Mouse (Mus musculus) limb, embryonic 13.5 days (tissue): ENCODE measurements around the gene Sult1d1. TPM values are rescaled to one million over a fixed set of nuclear protein-coding genes. Genes with fewer than 3 reads are reported as not detected.

ENCODE experiments used
- ATAC-seq: fragments of 200-750 bp; cut with Nextera tagmentation; 2 replicates; pipeline ENCODE4 v1.8.0; 2017; ENCODE audit warnings: low read depth, moderate number of reproducible peaks, moderate TSS enrichment; ENCODE audit not compliant: low FRiP score
- H3K27ac ChIP-seq: fragments of 300-500 bp; sonication (generic); 2 replicates; pipeline ENCODE4 v1.5.1; 2015; ENCODE audit warnings: inconsistent platforms, mild to moderate bottlenecking, moderate library complexity
- H3K27me3 ChIP-seq: fragments of 300-500 bp; sonication (generic); 2 replicates; pipeline ENCODE4 v1.6.1; 2015; ENCODE audit warnings: mild to moderate bottlenecking, inconsistent platforms
- H3K36me3 ChIP-seq: fragments of 300-500 bp; sonication (generic); 2 replicates; pipeline ENCODE4 v1.6.1; 2015; ENCODE audit warnings: inconsistent platforms, mild to moderate bottlenecking, moderate library complexity
- H3K4me1 ChIP-seq: fragments of 300-500 bp; sonication (generic); 2 replicates; pipeline ENCODE4 v1.6.1; 2015; ENCODE audit warnings: inconsistent platforms
- H3K4me2 ChIP-seq: fragments of 300-500 bp; sonication (generic); replicated peaks from 2 replicates; pipeline ENCODE4 v1.6.1; 2015; ENCODE audit warnings: inconsistent platforms, mild to moderate bottlenecking, moderate library complexity
- H3K4me3 ChIP-seq: fragments of 300-500 bp; sonication (generic); 2 replicates; pipeline ENCODE4 v1.5.1; 2015; ENCODE audit warnings: moderate library complexity, mild to moderate bottlenecking, inconsistent platforms
- H3K9ac ChIP-seq: fragments of 300-500 bp; sonication (generic); 2 replicates; pipeline ENCODE4 v1.6.1; 2015; ENCODE audit warnings: mild to moderate bottlenecking, inconsistent platforms
- H3K9me3 ChIP-seq: fragments of 300-500 bp; sonication (generic); 2 replicates; pipeline ENCODE4 v1.6.1; 2016; ENCODE audit warnings: inconsistent platforms
- WGBS: fragments of 180-500 bp; shearing (Covaris S2); methylation state at CpG from one replicate; pipeline ENCODE4 v1.1.7; 2015; 5-methylcytosine and 5-hydroxymethylcytosine counted together
- polyA plus RNA-seq: library from polyadenylated mRNA; unstranded; fragments of >200 nt; fragmentation: Nextera tagmentation; extraction: Ambion mirVana; gene quantifications from 2 replicates; pipeline ENCODE4 v1.2.1, GENCODE M21; 2015

Gene Sult1d1
- polyA plus RNA-seq: not detected in 2 replicates

- no peak within 1 kb of the TSS for H3K4me3 ChIP-seq
- ATAC-seq: no peak
- no peaks in the 10 kb centered on the region for H3K27me3 ChIP-seq
- 80% methylated on average over 5 of the region's 5 CpGs for WGBS
- no peaks in the 10 kb centered on the region for H3K9me3 ChIP-seq
- no peak within 1 kb of the TSS for H3K9ac ChIP-seq
- H3K36me3 ChIP-seq: no peaks in the 10 kb centered on the region
- H3K27ac ChIP-seq: no peak within 1 kb of the TSS
- no peak within 1 kb of the TSS for H3K4me2 ChIP-seq
- H3K4me1 ChIP-seq: peaks cover 6% of the 10 kb centered on the region; the same call in 1 of the 2 replicates
These were observed at the start of gene Sult1d1 for GRCm38 (mm10) chr5:87568845-87569244. Gene Sult1d1, minus strand, starts transcription at chr5:87569027.

DNA sequence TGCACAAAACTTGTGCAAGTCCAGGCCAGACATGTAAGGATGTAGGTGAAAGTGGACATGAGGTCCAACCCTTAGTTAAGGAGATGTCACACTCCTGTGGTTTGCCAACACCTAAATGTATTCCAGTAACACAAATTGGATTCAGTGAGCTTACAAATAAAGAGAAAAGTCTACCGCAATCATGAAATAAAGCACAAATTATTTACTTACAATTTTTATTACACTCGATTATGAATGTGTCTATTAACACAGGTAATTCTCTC lies 46.2 kb upstream of the Sult1d1 start:
- no peaks in the 10 kb centered on the region for H3K4me1 ChIP-seq
- H3K27me3 ChIP-seq: no peaks in the 10 kb centered on the region
- ATAC-seq: no peak
- no peaks in the 10 kb centered on the region for H3K9me3 ChIP-seq
- 80% methylated on average over 2 of the region's 2 CpGs for WGBS
- no peaks in the 10 kb centered on the region for H3K36me3 ChIP-seq
- H3K4me3 ChIP-seq: no peak overlapping the region
- H3K4me2 ChIP-seq: no peak overlapping the region
- no peak overlapping the region for H3K27ac ChIP-seq
- H3K9ac ChIP-seq: no peak overlapping the region

- H3K27ac ChIP-seq: no peak overlapping the region
- ATAC-seq: no peak
- H3K27me3 ChIP-seq: no peaks in the 10 kb centered on the region
- no peaks in the 10 kb centered on the region for H3K9me3 ChIP-seq
- no peaks in the 10 kb centered on the region for H3K4me1 ChIP-seq
- H3K36me3 ChIP-seq: no peaks in the 10 kb centered on the region
- H3K9ac ChIP-seq: no peak overlapping the region
- H3K4me2 ChIP-seq: no peak overlapping the region
- H3K4me3 ChIP-seq: no peak overlapping the region
These were observed 45.7 kb upstream of the Sult1d1 start for GRCm38 (mm10) chr5:87614364-87615127.

DNA sequence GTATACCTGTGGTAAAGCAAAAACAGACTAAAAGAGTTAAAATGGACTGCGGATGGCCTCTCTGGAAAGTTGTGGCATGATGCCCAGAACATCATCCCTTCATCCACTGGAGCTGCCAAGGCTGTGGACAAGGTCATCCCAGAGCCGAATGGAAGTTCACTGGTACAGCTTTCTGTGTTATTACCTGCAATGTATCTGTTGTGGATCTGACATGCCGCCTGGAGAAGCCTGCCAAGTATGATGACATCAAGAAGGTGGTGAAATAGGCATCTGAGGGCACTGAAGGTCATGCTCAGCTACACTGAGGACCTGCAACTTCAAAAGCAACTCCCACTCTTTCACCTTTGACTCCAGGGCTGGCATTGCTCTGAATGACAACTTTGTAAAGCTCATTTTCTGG lies 32.2 kb upstream of the Sult1d1 start:
- no peak overlapping the region for H3K4me2 ChIP-seq
- no peaks in the 10 kb centered on the region for H3K9me3 ChIP-seq
- H3K4me3 ChIP-seq: no peak overlapping the region
- WGBS: 79% methylated on average over 3 of the region's 3 CpGs
- no peaks in the 10 kb centered on the region for H3K4me1 ChIP-seq
- no peaks in the 10 kb centered on the region for H3K27me3 ChIP-seq
- ATAC-seq: no peak
- no peaks in the 10 kb centered on the region for H3K36me3 ChIP-seq
- H3K27ac ChIP-seq: no peak overlapping the region
- no peak overlapping the region for H3K9ac ChIP-seq

DNA sequence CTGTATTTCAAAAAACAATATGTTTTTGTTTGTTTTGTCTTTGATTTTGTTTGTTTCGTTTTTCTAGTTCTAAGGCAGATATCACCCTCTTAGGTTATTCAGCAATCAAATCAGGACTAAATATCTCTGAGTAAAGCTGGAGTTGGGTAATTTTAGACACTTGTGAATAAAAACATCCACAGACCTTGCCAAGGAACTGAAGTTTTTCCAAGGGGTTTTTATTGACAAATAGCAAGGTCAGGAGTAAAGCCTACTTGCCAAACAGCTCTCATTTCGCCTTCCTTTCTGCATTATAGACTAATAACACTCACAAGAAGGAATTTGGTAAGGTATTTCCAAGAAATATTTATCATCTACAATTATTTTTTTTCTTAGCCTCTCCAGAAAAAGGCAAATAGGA lies 29.1 kb upstream of the Sult1d1 start:
- Histone ChIP-seq H3K9me3 (no peaks in the 10 kb centered on the region), H3K9ac (no peak overlapping the region), H3K27ac (no peak overlapping the region), H3K27me3 (no peaks in the 10 kb centered on the region), H3K4me1 (no peaks in the 10 kb centered on the region), H3K4me2 (no peak overlapping the region), H3K36me3 (no peaks in the 10 kb centered on the region), H3K4me3 (no peak overlapping the region)
- WGBS: 54% methylated on average over 2 of the region's 2 CpGs
- ATAC-seq: no peak

- no peak for ATAC-seq
- Histone ChIP-seq H3K36me3 (no peaks in the 10 kb centered on the region), H3K4me3 (no peak within 1 kb of the TSS), H3K4me2 (no peak within 1 kb of the TSS), H3K27me3 (no peaks in the 10 kb centered on the region), H3K27ac (no peak within 1 kb of the TSS), H3K9me3 (no peaks in the 10 kb centered on the region), H3K9ac (no peak within 1 kb of the TSS), H3K4me1 (peaks cover 3% of the 10 kb centered on the region; the same call in 1 of the 2 replicates)
- WGBS: 78% methylated on average over 5 of the region's 5 CpGs
These were observed 22.7 kb upstream of the Sult1d1 start, which contains the start of gene Sult1e1 for GRCm38 (mm10) chr5:87591494-87591893. Gene Sult1e1, minus strand, starts transcription at chr5:87591594.

GRCm38 (mm10) chr5:87589916-87590315 lies 21.1 kb upstream of the Sult1d1 start:
- H3K4me3 ChIP-seq: no peak overlapping the region
- peaks cover 3% of the 10 kb centered on the region; the same call in 1 of the 2 replicates for H3K4me1 ChIP-seq
- ATAC-seq: no peak
- H3K27ac ChIP-seq: no peak overlapping the region
- no peaks in the 10 kb centered on the region for H3K36me3 ChIP-seq
- no peak overlapping the region for H3K9ac ChIP-seq
- WGBS: 88% methylated on average over 2 of the region's 2 CpGs
- H3K9me3 ChIP-seq: no peaks in the 10 kb centered on the region
- no peaks in the 10 kb centered on the region for H3K27me3 ChIP-seq
- H3K4me2 ChIP-seq: no peak overlapping the region

DNA sequence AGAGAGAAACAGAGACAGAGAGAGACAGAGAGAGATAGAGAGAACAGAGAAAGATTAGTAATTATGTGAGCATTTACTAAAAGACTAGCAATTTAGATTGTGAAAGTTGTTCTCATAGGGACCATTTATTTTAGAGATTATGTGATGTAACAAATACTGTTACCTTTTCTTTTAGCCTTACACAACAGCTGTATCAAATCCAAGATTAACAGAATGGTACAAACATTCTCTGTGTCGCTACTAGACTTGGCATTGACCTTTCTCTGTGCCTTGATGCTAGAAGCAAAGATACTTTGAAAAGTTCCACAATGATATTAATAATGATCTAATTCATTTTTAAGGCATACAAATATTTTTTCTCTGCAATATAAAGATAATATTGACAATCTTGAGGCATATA lies 11.6 kb upstream of the Sult1d1 start:
- Histone ChIP-seq H3K27ac (no peak overlapping the region), H3K4me3 (no peak overlapping the region), H3K4me2 (no peak overlapping the region), H3K4me1 (no peaks in the 10 kb centered on the region), H3K9me3 (no peaks in the 10 kb centered on the region), H3K27me3 (no peaks in the 10 kb centered on the region), H3K9ac (no peak overlapping the region), H3K36me3 (no peaks in the 10 kb centered on the region)
- ATAC-seq: no peak
- 74% methylated on average over 1 of the region's 1 CpGs for WGBS

GRCm38 (mm10) chr5:87574174-87574573 lies 5.3 kb upstream of the Sult1d1 start:
- no peak for ATAC-seq
- Histone ChIP-seq H3K4me3 (no peak overlapping the region), H3K9ac (no peak overlapping the region), H3K4me2 (no peak overlapping the region), H3K27ac (no peak overlapping the region), H3K27me3 (no peaks in the 10 kb centered on the region), H3K9me3 (no peaks in the 10 kb centered on the region), H3K4me1 (peaks cover 12% of the 10 kb centered on the region; the same call in 1 of the 2 replicates), H3K36me3 (no peaks in the 10 kb centered on the region)
- WGBS: 14% methylated on average over 1 of the region's 1 CpGs

DNA sequence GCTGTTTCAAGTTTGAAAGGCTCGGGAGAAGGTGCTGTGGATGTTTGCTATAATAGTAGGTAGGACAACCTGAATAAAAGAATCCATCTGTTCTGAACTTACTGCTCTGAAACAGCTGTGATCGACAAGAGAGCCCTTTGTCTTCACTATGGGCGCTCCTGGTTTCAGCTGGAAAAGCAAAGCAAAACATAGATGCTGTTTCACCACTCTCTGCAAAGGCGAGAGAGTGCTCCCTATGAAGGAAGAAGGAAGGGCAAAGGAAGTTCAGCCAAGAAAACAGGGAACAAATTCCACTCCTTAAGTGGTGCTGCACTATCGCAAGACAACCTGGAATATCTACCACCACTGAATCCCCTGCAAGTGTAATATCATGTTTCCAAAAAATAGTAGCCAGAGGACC lies 4.7 kb upstream of the Sult1d1 start:
- no peak overlapping the region for H3K4me3 ChIP-seq
- ATAC-seq: peak; percentile 66; the same call in 1 of the 2 replicates
- no peaks in the 10 kb centered on the region for H3K9me3 ChIP-seq
- no peak overlapping the region for H3K27ac ChIP-seq
- H3K4me1 ChIP-seq: peaks cover 12% of the 10 kb centered on the region; the same call in 1 of the 2 replicates
- no peaks in the 10 kb centered on the region for H3K27me3 ChIP-seq
- WGBS: 24% methylated on average over 5 of the region's 5 CpGs
- no peaks in the 10 kb centered on the region for H3K36me3 ChIP-seq
- H3K9ac ChIP-seq: no peak overlapping the region
- peak overlapping the region; percentile 34 for H3K4me2 ChIP-seq

GRCm38 (mm10) chr5:87572781-87573180 lies 4.0 kb upstream of the Sult1d1 start:
- no peak overlapping the region for H3K27ac ChIP-seq
- H3K4me1 ChIP-seq: peaks cover 12% of the 10 kb centered on the region; the same call in 1 of the 2 replicates
- no peaks in the 10 kb centered on the region for H3K36me3 ChIP-seq
- no peak overlapping the region for H3K9ac ChIP-seq
- no peak overlapping the region for H3K4me2 ChIP-seq
- no peak for ATAC-seq
- no peak overlapping the region for H3K4me3 ChIP-seq
- no peaks in the 10 kb centered on the region for H3K9me3 ChIP-seq
- WGBS: 50% methylated on average over 6 of the region's 6 CpGs
- no peaks in the 10 kb centered on the region for H3K27me3 ChIP-seq

DNA sequence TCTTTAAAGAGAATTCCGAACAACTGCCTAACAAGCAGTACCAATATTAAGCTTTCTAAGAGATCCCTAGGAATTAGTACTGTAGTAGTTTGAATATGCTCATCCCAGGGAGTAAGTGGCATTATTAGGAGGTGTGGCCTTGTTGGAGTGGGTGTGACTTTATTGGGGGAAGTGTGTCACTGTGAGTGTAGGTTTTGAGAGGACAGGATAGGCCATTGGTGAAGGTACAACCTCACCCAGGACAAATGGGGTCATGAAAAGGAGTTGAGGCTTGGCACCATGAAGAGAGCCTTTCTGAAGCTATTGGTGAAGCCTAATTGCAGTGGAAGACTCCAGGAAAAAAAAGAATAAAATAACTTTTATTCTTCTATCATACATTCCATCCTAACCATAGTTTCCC lies 1.5 kb downstream of the Sult1d1 start:
- Histone ChIP-seq H3K36me3 (no peaks in the 10 kb centered on the region), H3K4me2 (no peak overlapping the region), H3K9ac (no peak overlapping the region), H3K4me1 (no peaks in the 10 kb centered on the region), H3K9me3 (no peaks in the 10 kb centered on the region), H3K27ac (no peak overlapping the region), H3K27me3 (no peaks in the 10 kb centered on the region), H3K4me3 (no peak overlapping the region)
- ATAC-seq: no peak
- WGBS: 87% methylated on average over 1 of the region's 1 CpGs

DNA sequence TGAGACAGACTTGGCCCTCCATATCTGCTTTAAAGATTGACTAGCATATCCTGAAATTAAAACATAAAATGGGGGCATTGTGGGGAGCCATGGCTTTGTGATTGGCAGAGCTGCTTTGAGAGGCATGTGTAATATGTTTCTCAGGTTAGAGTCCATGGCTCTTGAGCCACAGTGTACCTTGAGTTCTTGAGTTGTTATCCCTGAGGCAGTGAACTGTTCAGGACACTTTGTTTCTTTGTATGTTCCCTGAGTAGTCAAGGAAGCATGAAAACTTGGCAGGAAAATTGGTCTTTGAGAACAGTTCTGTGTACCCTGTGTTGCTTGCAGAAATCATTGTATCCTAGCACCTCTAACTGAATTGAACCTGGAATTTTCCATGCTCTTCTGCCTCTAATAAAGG lies 5.9 kb downstream of the Sult1d1 start:
- Histone ChIP-seq H3K36me3 (no peaks in the 10 kb centered on the region), H3K27me3 (no peaks in the 10 kb centered on the region), H3K4me1 (no peaks in the 10 kb centered on the region), H3K27ac (no peak overlapping the region), H3K4me2 (no peak overlapping the region), H3K9me3 (no peaks in the 10 kb centered on the region), H3K4me3 (no peak overlapping the region), H3K9ac (no peak overlapping the region)
- no peak for ATAC-seq
